Mouse (Mus musculus): ENCODE measurements around the gene Hdac4. TPM values are rescaled to one million over a fixed set of nuclear protein-coding genes. Genes with fewer than 3 reads are reported as not detected.

Gene Hdac4
- polyA plus RNA-seq, 1 experiment from 2014 or later = 27.6 TPM

DNA sequence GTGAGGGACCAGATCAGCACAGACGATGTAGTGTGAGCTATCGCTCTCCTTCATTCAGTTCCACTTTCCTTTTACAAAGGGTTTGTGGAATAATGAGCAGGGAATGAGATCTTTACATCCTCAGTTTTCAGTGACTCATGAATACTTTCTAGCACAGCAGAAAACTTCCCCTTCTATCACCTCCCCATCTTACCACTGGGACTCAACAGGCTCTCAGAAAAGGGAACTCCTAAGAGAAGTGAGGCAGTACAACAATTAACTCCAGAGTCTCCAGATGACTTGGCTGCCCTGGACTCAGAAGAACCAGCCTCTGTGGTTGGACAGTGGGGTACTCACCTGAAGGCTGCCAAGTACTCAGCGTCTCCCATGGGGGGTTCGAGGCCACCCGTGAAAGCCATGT, 240.5 kb downstream of the Hdac4 start:
- Histone ChIP-seq H3K9ac (ENCODE audit: low read depth, low read length) (no peak overlapping the region), H3K9me3 (ENCODE audit: control insufficient read depth, low read length) (no peaks in the 10 kb centered on the region), H3K4me1 (ENCODE audit: control insufficient read depth, insufficient read depth, low read depth, low read length) (no peaks in the 10 kb centered on the region), H3K27me3 (replicated peaks; ENCODE audit: control insufficient read depth, insufficient read depth, low read length) (no peaks in the 10 kb centered on the region), H3K4me3 (ENCODE audit: low read length) (no peak overlapping the region), H3K36me3 (ENCODE audit: control insufficient read depth, insufficient read depth, low read length) (peaks cover 13% of the 10 kb centered on the region), H3K4me2 (ENCODE audit: low read length) (no peak overlapping the region), H3K27ac (ENCODE audit: low read depth, low read length) (no peak overlapping the region)
- ATAC-seq = no peak
- WGBS = 94% methylated on average over 5 of the region's 5 CpGs

DNA sequence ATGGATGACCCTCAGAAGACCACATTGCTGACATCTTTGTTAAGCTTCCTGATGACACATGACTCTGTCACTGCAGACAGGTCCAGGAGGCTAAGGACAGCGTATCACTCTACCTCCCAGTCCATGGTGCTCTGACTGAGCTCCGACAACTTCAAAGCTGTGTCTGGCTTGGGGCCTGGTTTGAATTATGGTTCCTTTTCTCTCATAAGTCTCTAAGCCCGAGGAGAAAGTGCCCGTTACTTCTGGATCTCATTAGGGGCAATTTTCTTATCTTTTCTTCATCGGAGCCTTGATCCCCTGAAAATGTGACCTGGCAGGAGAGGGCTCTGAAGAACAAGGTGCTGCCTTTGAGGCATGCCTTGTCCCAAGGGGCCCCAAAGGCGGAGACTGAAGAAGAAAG, 242.6 kb downstream of the Hdac4 start:
- Histone ChIP-seq H3K4me1 (ENCODE audit: control insufficient read depth, insufficient read depth, low read depth, low read length) (no peaks in the 10 kb centered on the region), H3K4me3 (ENCODE audit: low read length) (no peak overlapping the region), H3K27me3 (replicated peaks; ENCODE audit: control insufficient read depth, insufficient read depth, low read length) (no peaks in the 10 kb centered on the region), H3K27ac (ENCODE audit: low read depth, low read length) (no peak overlapping the region), H3K9ac (ENCODE audit: low read depth, low read length) (no peak overlapping the region), H3K9me3 (ENCODE audit: control insufficient read depth, low read length) (no peaks in the 10 kb centered on the region), H3K36me3 (ENCODE audit: control insufficient read depth, insufficient read depth, low read length) (peaks cover 14% of the 10 kb centered on the region), H3K4me2 (ENCODE audit: low read length) (no peak overlapping the region)
- WGBS = 90% methylated on average over 6 of the region's 6 CpGs
- ATAC-seq = no peak

DNA sequence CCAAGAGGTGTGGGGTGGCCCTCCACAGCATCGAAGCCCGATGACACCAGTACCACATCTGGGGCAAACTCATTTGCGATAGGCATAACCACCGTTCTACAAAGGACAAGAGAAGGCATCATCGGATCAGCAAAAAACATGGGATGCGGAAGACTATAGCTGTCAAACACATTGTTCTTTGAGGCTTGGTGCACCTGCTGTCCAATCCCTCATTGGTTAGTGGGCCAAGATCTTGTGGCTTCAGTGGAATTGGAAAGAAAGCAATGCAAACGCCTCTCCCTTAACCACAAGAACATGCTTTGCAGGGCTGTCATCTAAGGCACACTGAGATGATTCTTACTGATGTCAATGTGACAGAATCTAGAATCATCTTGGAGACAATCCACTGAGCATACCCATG, 248.1 kb downstream of the Hdac4 start:
- WGBS = 97% methylated on average over 7 of the region's 7 CpGs
- Histone ChIP-seq H3K27me3 (replicated peaks; ENCODE audit: control insufficient read depth, insufficient read depth, low read length) (no peaks in the 10 kb centered on the region), H3K36me3 (ENCODE audit: control insufficient read depth, insufficient read depth, low read length) (peaks cover 17% of the 10 kb centered on the region), H3K9me3 (ENCODE audit: control insufficient read depth, low read length) (no peaks in the 10 kb centered on the region), H3K4me3 (ENCODE audit: low read length) (no peak overlapping the region), H3K4me1 (ENCODE audit: control insufficient read depth, insufficient read depth, low read depth, low read length) (no peaks in the 10 kb centered on the region), H3K9ac (ENCODE audit: low read depth, low read length) (no peak overlapping the region), H3K27ac (ENCODE audit: low read depth, low read length) (no peak overlapping the region), H3K4me2 (ENCODE audit: low read length) (no peak overlapping the region)
- no peak for ATAC-seq

DNA sequence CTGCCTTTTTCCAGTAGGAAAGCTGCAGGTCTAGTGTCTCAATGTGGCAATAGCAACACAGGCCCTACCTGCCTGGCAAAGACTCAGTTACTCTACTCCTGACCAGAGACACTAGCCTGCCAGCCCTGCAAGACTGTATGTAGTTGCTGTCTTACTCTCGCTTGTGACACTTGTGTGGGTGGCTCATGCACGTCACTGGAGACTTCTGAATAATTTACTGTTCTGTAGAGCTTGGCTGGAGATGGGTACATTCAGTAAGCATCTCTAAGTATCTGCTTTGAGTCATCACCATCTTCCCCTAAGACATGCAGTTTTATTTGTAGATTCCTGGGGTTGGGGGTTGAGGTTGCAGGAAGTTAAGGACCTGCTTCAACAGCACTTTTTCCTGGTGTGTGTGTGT, 252.9 kb downstream of the Hdac4 start:
- no peaks in the 10 kb centered on the region for H3K9me3 ChIP-seq (ENCODE audit: control insufficient read depth, low read length)
- H3K27ac ChIP-seq (ENCODE audit: low read depth, low read length) = no peak overlapping the region
- 92% methylated on average over 2 of the region's 2 CpGs for WGBS
- no peak overlapping the region for H3K4me3 ChIP-seq (ENCODE audit: low read length)
- no peak overlapping the region for H3K9ac ChIP-seq (ENCODE audit: low read depth, low read length)
- no peak for ATAC-seq
- H3K4me1 ChIP-seq (ENCODE audit: control insufficient read depth, insufficient read depth, low read depth, low read length) = no peaks in the 10 kb centered on the region
- H3K27me3 ChIP-seq (replicated peaks; ENCODE audit: control insufficient read depth, insufficient read depth, low read length) = no peaks in the 10 kb centered on the region
- no peak overlapping the region for H3K4me2 ChIP-seq (ENCODE audit: low read length)
- H3K36me3 ChIP-seq (ENCODE audit: control insufficient read depth, insufficient read depth, low read length) = peaks cover 18% of the 10 kb centered on the region

DNA sequence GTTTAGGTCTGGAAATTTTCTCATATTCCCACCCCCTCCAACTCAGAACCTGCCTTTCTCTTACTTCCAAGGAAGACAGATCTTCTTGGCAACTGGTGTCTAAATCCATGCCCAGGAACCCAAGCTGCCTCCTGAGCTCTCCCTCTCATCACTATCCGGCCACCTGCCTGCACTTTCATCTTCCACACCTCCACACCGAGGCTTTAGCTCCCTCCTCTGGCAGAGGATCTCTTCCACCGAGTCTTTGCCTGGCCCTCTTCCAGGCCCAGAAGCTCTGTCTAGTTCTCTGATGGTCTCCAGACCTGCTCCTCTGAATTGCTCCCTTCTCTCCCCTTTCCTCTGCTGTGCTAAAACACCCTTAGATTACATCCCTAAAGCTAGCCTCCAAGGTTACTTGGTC, 253.5 kb downstream of the Hdac4 start:
- no peak overlapping the region for H3K9ac ChIP-seq (ENCODE audit: low read depth, low read length)
- ATAC-seq = no peak
- no peaks in the 10 kb centered on the region for H3K9me3 ChIP-seq (ENCODE audit: control insufficient read depth, low read length)
- H3K27me3 ChIP-seq (replicated peaks; ENCODE audit: control insufficient read depth, insufficient read depth, low read length) = no peaks in the 10 kb centered on the region
- H3K36me3 ChIP-seq (ENCODE audit: control insufficient read depth, insufficient read depth, low read length) = peaks cover 17% of the 10 kb centered on the region
- H3K4me2 ChIP-seq (ENCODE audit: low read length) = no peak overlapping the region
- WGBS = 70% methylated on average over 3 of the region's 3 CpGs
- H3K4me1 ChIP-seq (ENCODE audit: control insufficient read depth, insufficient read depth, low read depth, low read length) = no peaks in the 10 kb centered on the region
- no peak overlapping the region for H3K4me3 ChIP-seq (ENCODE audit: low read length)
- H3K27ac ChIP-seq (ENCODE audit: low read depth, low read length) = no peak overlapping the region

DNA sequence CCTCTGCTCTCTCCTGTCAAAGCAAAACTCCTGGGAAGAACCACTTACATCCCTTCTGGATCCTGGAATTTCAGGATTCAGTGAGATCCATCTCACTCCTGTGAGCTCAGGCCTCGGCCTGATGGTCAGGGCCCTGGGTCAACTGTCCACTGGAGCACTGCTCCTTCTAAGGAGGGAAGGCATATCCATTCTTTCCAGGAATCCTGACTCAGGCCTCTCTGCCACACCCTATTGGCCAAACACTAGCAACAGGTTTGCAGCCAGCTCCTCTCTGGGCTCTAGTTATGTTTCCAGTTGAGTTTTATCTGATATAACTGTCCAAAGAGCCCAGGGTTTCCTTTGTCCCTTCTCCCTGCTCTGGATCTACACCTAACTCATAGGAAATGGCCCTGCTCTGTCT, 254.4 kb downstream of the Hdac4 start:
- peaks cover 15% of the 10 kb centered on the region for H3K36me3 ChIP-seq (ENCODE audit: control insufficient read depth, insufficient read depth, low read length)
- no peaks in the 10 kb centered on the region for H3K4me1 ChIP-seq (ENCODE audit: control insufficient read depth, insufficient read depth, low read depth, low read length)
- WGBS = 96% methylated on average over 1 of the region's 1 CpGs
- H3K9ac ChIP-seq (ENCODE audit: low read depth, low read length) = no peak overlapping the region
- no peaks in the 10 kb centered on the region for H3K27me3 ChIP-seq (replicated peaks; ENCODE audit: control insufficient read depth, insufficient read depth, low read length)
- no peak overlapping the region for H3K4me3 ChIP-seq (ENCODE audit: low read length)
- no peak for ATAC-seq
- no peak overlapping the region for H3K4me2 ChIP-seq (ENCODE audit: low read length)
- H3K27ac ChIP-seq (ENCODE audit: low read depth, low read length) = no peak overlapping the region
- no peaks in the 10 kb centered on the region for H3K9me3 ChIP-seq (ENCODE audit: control insufficient read depth, low read length)

DNA sequence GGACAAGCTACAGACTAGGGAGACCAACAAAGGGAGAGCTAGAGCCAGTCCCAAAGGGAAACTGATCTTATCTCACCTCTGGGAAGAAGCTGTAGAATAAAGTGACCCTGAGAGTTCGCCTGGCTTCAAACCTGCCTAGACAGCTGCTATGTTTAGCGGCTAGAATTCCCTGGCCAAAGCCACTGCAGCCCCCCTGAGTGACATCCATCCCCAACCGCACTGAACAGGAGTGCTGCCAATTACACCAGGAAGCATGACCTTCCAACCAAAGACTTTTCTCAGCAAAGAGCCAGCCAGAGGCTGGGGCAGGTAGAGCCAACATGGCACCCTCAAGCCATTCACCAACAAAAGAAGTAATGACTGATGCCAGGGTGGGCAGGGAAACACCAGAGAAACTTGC, 260.3 kb downstream of the Hdac4 start:
- Histone ChIP-seq H3K36me3 (ENCODE audit: control insufficient read depth, insufficient read depth, low read length) (peaks cover 19% of the 10 kb centered on the region), H3K27ac (ENCODE audit: low read depth, low read length) (no peak overlapping the region), H3K9ac (ENCODE audit: low read depth, low read length) (no peak overlapping the region), H3K4me2 (ENCODE audit: low read length) (no peak overlapping the region), H3K4me3 (ENCODE audit: low read length) (no peak overlapping the region), H3K27me3 (replicated peaks; ENCODE audit: control insufficient read depth, insufficient read depth, low read length) (no peaks in the 10 kb centered on the region), H3K9me3 (ENCODE audit: control insufficient read depth, low read length) (no peaks in the 10 kb centered on the region), H3K4me1 (ENCODE audit: control insufficient read depth, insufficient read depth, low read depth, low read length) (no peaks in the 10 kb centered on the region)
- no peak for ATAC-seq
- WGBS = 86% methylated on average over 3 of the region's 3 CpGs

DNA sequence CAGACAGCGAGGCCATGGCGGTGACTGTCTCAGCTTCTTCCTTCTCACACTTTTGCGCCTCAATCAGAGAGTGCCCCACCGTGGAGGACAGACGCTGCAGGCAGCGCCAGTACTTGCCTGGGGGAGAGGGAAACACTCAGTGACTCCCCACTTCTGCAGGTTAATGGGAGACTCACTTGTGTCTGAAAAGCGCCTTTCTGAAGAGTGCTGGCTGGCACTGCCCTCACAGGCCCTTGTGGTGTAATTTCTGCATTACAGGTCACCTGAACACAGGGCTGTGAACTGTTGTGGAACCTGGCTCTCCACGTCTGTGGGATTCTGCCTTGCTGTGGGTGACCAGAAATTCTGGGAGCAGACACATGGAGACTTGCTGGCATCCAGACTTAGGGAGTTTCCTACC, 261.8 kb downstream of the Hdac4 start:
- no peaks in the 10 kb centered on the region for H3K9me3 ChIP-seq (ENCODE audit: control insufficient read depth, low read length)
- H3K9ac ChIP-seq (ENCODE audit: low read depth, low read length) = no peak overlapping the region
- no peak overlapping the region for H3K27ac ChIP-seq (ENCODE audit: low read depth, low read length)
- no peaks in the 10 kb centered on the region for H3K4me1 ChIP-seq (ENCODE audit: control insufficient read depth, insufficient read depth, low read depth, low read length)
- H3K36me3 ChIP-seq (ENCODE audit: control insufficient read depth, insufficient read depth, low read length) = peaks cover 23% of the 10 kb centered on the region
- WGBS = 90% methylated on average over 8 of the region's 8 CpGs
- ATAC-seq = no peak
- no peak overlapping the region for H3K4me2 ChIP-seq (ENCODE audit: low read length)
- no peaks in the 10 kb centered on the region for H3K27me3 ChIP-seq (replicated peaks; ENCODE audit: control insufficient read depth, insufficient read depth, low read length)
- no peak overlapping the region for H3K4me3 ChIP-seq (ENCODE audit: low read length)

DNA sequence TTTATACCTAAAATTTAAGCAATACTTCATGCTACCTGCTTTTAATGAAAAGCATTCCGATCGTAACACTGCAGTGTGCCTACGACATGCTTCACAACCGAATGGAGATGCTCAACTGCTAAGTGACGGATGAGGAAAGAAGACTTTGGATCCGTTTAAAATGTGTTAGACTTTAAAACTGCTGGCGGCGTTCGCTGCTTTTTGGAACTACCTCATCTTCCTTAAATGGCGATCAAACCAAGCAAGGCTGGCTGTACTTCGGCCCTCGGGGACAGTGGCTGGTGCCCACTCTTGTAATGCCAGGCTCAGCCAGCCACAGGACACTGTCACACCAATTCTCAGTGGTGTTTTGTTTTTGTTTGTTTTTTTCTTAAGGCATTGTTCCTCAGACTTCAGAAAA, 263.3 kb downstream of the Hdac4 start:
- ATAC-seq = no peak
- Histone ChIP-seq H3K9me3 (ENCODE audit: control insufficient read depth, low read length) (no peaks in the 10 kb centered on the region), H3K4me2 (ENCODE audit: low read length) (no peak overlapping the region), H3K27ac (ENCODE audit: low read depth, low read length) (no peak overlapping the region), H3K36me3 (ENCODE audit: control insufficient read depth, insufficient read depth, low read length) (peaks cover 25% of the 10 kb centered on the region), H3K4me1 (ENCODE audit: control insufficient read depth, insufficient read depth, low read depth, low read length) (no peaks in the 10 kb centered on the region), H3K4me3 (ENCODE audit: low read length) (no peak overlapping the region), H3K9ac (ENCODE audit: low read depth, low read length) (no peak overlapping the region), H3K27me3 (replicated peaks; ENCODE audit: control insufficient read depth, insufficient read depth, low read length) (no peaks in the 10 kb centered on the region)
- WGBS = 86% methylated on average over 12 of the region's 12 CpGs

DNA sequence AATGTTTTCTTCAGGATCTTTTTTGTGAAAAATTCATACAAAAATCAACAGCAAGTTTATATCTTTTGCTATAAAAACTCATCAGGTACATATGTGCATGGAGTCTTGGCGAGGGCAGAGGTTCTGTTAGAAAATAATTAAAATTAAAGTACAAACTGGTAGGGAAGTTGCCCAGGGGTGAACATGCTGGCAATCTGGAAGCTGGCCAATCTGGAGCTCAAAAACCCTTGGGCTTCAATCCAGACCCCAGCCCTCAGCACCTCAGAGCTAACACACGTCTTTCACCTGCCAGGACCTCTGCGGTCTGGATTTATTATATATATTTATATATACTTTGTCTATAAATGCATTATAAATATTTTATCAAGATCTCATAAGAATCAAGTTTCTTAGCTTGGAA, 263.7 kb downstream of the Hdac4 start:
- no peak overlapping the region for H3K27ac ChIP-seq (ENCODE audit: low read depth, low read length)
- no peak for ATAC-seq
- no peak overlapping the region for H3K9ac ChIP-seq (ENCODE audit: low read depth, low read length)
- H3K9me3 ChIP-seq (ENCODE audit: control insufficient read depth, low read length) = no peaks in the 10 kb centered on the region
- no peaks in the 10 kb centered on the region for H3K27me3 ChIP-seq (replicated peaks; ENCODE audit: control insufficient read depth, insufficient read depth, low read length)
- H3K36me3 ChIP-seq (ENCODE audit: control insufficient read depth, insufficient read depth, low read length) = peaks cover 25% of the 10 kb centered on the region
- 59% methylated on average over 3 of the region's 3 CpGs for WGBS
- no peak overlapping the region for H3K4me2 ChIP-seq (ENCODE audit: low read length)
- no peaks in the 10 kb centered on the region for H3K4me1 ChIP-seq (ENCODE audit: control insufficient read depth, insufficient read depth, low read depth, low read length)
- no peak overlapping the region for H3K4me3 ChIP-seq (ENCODE audit: low read length)

All from hindbrain, embryonic 16.5 days (tissue).